Mouse (Mus musculus) hindbrain, embryonic 13.5 days (tissue): ENCODE measurements at regions not wholly inside any gene's neighbourhood (a gene's known extent, or its start where the extent isn't known, plus 50 kb on each side); places are given as distances from the start of the nearest gene placed in this dataset.

Experiments
- ATAC-seq: fragments of 200-750 bp; cut with Nextera tagmentation; 2 replicates; pipeline ENCODE4 v1.8.0; 2017; ENCODE audit warnings: moderate TSS enrichment; ENCODE audit not compliant: low FRiP score
- H3K27ac ChIP-seq: fragments of 300-500 bp; sonication (generic); 2 replicates; pipeline ENCODE4 v1.5.1; 2015; ENCODE audit warnings: inconsistent platforms, mild to moderate bottlenecking, moderate library complexity
- H3K27me3 ChIP-seq: fragments of 300-500 bp; sonication (generic); 2 replicates; pipeline ENCODE4 v1.6.1; 2015; ENCODE audit warnings: mild to moderate bottlenecking, inconsistent platforms
- H3K36me3 ChIP-seq: fragments of 300-500 bp; sonication (generic); 2 replicates; pipeline ENCODE4 v1.6.1; 2015; ENCODE audit warnings: mild to moderate bottlenecking, inconsistent platforms
- H3K4me1 ChIP-seq: fragments of 300-500 bp; sonication (generic); replicated peaks from 2 replicates; pipeline ENCODE4 v1.6.1; 2015; ENCODE audit warnings: inconsistent platforms
- H3K4me2 ChIP-seq: fragments of 300-500 bp; sonication (generic); 2 replicates; pipeline ENCODE4 v1.6.1; 2015; ENCODE audit warnings: inconsistent platforms, mild to moderate bottlenecking, moderate library complexity
- H3K4me3 ChIP-seq: fragments of 300-500 bp; sonication (generic); 2 replicates; pipeline ENCODE4 v1.5.1; 2015; ENCODE audit warnings: mild to moderate bottlenecking, inconsistent platforms
- H3K9ac ChIP-seq: fragments of 300-500 bp; sonication (generic); 2 replicates; pipeline ENCODE4 v1.6.1; 2015; ENCODE audit warnings: mild to moderate bottlenecking, inconsistent platforms
- H3K9me3 ChIP-seq: fragments of 300-500 bp; sonication (generic); 2 replicates; pipeline ENCODE4 v1.6.1; 2016; ENCODE audit warnings: inconsistent platforms
- WGBS: fragments of 180-500 bp; shearing (Covaris S2); methylation state at CpG from one replicate; pipeline ENCODE4 v1.1.7; 2015; 5-methylcytosine and 5-hydroxymethylcytosine counted together

DNA sequence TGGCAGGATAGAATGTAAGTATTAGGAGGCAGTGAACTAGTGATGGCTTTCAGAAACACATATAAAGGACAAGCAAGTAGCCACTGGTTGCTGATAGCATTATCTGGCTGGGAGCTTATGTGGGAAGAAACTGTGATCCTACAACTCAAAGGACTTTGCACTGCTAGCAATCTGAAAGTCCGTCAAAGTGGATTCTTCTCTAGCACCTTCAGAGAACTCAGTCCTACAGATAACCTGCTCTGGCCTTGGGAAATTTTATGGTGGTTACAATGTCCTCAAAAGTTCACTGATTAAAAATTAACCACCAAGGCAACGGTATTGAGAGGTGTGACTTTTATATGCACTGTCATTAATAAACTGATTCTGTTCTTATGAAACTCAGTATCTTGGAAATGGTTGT lies 335.3 kb downstream of the Prr30 start:
- no peaks in the 10 kb centered on the region for H3K27me3 ChIP-seq
- no peak overlapping the region for H3K27ac ChIP-seq
- H3K9ac ChIP-seq: no peak overlapping the region
- no peak overlapping the region for H3K4me2 ChIP-seq
- ATAC-seq: no peak
- WGBS: 86% methylated on average over 2 of the region's 2 CpGs
- H3K36me3 ChIP-seq: no peaks in the 10 kb centered on the region
- no peak overlapping the region for H3K4me3 ChIP-seq
- H3K9me3 ChIP-seq: no peaks in the 10 kb centered on the region
- no peaks in the 10 kb centered on the region for H3K4me1 ChIP-seq

- H3K9me3 ChIP-seq: no peaks in the 10 kb centered on the region
- no peaks in the 10 kb centered on the region for H3K36me3 ChIP-seq
- H3K4me1 ChIP-seq: no peaks in the 10 kb centered on the region
- H3K4me3 ChIP-seq: no peak overlapping the region
- no peak overlapping the region for H3K9ac ChIP-seq
- ATAC-seq: no peak
- H3K27ac ChIP-seq: no peak overlapping the region
- no peaks in the 10 kb centered on the region for H3K27me3 ChIP-seq
- 92% methylated on average over 1 of the region's 1 CpGs for WGBS
- no peak overlapping the region for H3K4me2 ChIP-seq
Measured at GRCm38 (mm10) chr14:100864164-100864563, 336.0 kb downstream of the Prr30 start.

GRCm38 (mm10) chr14:100842828-100843227 lies 357.3 kb downstream of the Prr30 start:
- Histone ChIP-seq H3K4me1 (no peaks in the 10 kb centered on the region), H3K9ac (no peak overlapping the region), H3K27me3 (no peaks in the 10 kb centered on the region), H3K4me3 (no peak overlapping the region), H3K9me3 (no peaks in the 10 kb centered on the region), H3K36me3 (no peaks in the 10 kb centered on the region), H3K4me2 (no peak overlapping the region), H3K27ac (no peak overlapping the region)
- 69% methylated on average over 3 of the region's 3 CpGs for WGBS
- ATAC-seq: no peak
